Mouse (Mus musculus) limb, embryonic 10.5 days (tissue): ENCODE measurements at regions not wholly inside any gene's neighbourhood (a gene's known extent, or its start where the extent isn't known, plus 50 kb on each side); places are given as distances from the start of the nearest gene placed in this dataset.

Experiments
- DNase-seq: peaks from one replicate; pipeline ENCODE4 v3.0.0-alpha.2; 2017; ENCODE audit warnings: low spot score
- H3K27ac ChIP-seq: fragments of 300-500 bp; sonication (generic); 2 replicates; pipeline ENCODE4 v1.5.1; 2016; ENCODE audit warnings: mild to moderate bottlenecking
- H3K27me3 ChIP-seq: fragments of 300-500 bp; sonication (generic); 2 replicates; pipeline ENCODE4 v1.6.1; 2016; ENCODE audit warnings: low read depth, mild to moderate bottlenecking; ENCODE audit not compliant: poor library complexity, severe bottlenecking
- H3K36me3 ChIP-seq: fragments of 300-500 bp; sonication (generic); 2 replicates; pipeline ENCODE4 v1.6.1; 2016; ENCODE audit warnings: mild to moderate bottlenecking, moderate library complexity
- H3K4me1 ChIP-seq: fragments of 300-500 bp; sonication (generic); 2 replicates; pipeline ENCODE4 v1.6.1; 2016
- H3K4me3 ChIP-seq: fragments of 300-500 bp; sonication (generic); 2 replicates; pipeline ENCODE4 v1.5.1; 2016; ENCODE audit warnings: mild to moderate bottlenecking, moderate library complexity
- H3K9me3 ChIP-seq: fragments of 300-500 bp; sonication (generic); replicated peaks from 2 replicates; pipeline ENCODE4 v1.6.1; 2016; ENCODE audit warnings: mild to moderate bottlenecking
- WGBS: fragments of 180-500 bp; shearing (Covaris S2); methylation state at CpG from one replicate; pipeline ENCODE4 v1.1.7; 2016; 5-methylcytosine and 5-hydroxymethylcytosine counted together

DNA sequence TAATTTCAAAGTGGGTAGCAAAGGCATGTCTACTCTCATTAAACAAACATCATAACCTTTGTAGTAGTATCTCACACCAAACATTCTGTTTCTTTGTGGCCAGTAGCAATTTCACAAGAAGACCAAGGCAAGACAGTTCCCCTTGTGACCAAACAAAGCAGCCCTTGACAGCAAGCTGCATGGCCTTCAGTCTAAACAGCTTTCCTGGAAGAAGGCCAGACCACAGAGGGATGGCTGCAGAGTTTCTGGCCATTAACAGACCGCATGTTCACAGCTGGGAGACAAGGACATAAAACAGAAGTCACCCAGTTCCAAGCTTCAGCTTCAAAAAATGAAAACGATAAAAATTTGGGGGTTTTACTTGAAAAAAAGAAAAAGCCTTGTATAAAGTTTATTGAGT is 1040.0 kb downstream of the Slc16a7 start:
- no peak overlapping the region for H3K4me3 ChIP-seq
- DNase-seq, result no peak

DNA sequence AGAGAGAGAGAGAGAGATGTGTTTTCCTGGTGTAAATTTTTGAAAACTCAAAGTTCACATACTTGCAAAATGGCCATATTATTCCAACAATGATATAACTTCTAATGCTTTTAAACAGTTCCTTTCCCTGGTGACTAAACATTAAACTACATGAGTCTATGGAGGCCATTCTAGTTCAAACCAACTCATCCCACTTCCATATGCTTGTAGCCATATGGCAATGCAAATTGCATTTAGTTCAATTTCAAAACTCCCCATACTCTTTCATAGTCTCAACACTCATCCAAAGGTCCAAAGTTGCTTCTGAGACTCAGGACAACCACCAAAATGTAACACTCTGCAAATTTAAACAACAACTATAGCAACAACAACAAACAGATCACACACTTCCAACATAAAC is 1026.5 kb downstream of the Slc16a7 start:
- Histone ChIP-seq H3K36me3 (no peaks in the 10 kb centered on the region), H3K9me3 (no peaks in the 10 kb centered on the region), H3K4me3 (no peak overlapping the region), H3K4me1 (no peaks in the 10 kb centered on the region), H3K27ac (no peak overlapping the region), H3K27me3 (no peaks in the 10 kb centered on the region)
- no peak for DNase-seq

More for the DNA sequence above, 1040.0 kb downstream of the Slc16a7 start:
- Histone ChIP-seq H3K27me3 (no peaks in the 10 kb centered on the region), H3K36me3 (no peaks in the 10 kb centered on the region), H3K4me1 (no peaks in the 10 kb centered on the region), H3K27ac (no peak overlapping the region), H3K9me3 (no peaks in the 10 kb centered on the region)
- WGBS, result 77% methylated on average over 2 of the region's 2 CpGs

DNA sequence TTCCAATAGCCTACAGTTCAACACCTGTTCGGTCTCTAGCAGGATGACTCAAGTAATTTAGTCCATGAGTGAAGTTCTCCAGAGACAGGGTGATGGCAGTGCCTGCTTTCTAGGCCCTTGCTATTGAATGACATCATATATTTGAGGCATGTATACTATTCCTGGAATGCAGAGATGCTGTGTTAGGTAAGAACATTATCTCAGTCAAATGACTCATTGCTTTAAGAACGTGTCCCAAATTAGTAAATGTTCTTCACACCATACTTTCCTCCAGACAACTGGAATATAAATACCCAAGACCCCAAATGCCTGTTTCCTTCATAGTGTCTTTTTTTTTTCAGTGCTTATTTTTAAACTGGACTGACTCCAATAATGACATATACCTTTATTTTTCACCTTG is 1018.3 kb downstream of the Slc16a7 start:
- no peak for DNase-seq
- H3K4me3 ChIP-seq, result no peak overlapping the region
- no peak overlapping the region for H3K27ac ChIP-seq
- H3K36me3 ChIP-seq, result no peaks in the 10 kb centered on the region
- 84% methylated on average over 2 of the region's 2 CpGs for WGBS
- no peaks in the 10 kb centered on the region for H3K4me1 ChIP-seq
- no peaks in the 10 kb centered on the region for H3K27me3 ChIP-seq
- H3K9me3 ChIP-seq, result no peaks in the 10 kb centered on the region

DNA sequence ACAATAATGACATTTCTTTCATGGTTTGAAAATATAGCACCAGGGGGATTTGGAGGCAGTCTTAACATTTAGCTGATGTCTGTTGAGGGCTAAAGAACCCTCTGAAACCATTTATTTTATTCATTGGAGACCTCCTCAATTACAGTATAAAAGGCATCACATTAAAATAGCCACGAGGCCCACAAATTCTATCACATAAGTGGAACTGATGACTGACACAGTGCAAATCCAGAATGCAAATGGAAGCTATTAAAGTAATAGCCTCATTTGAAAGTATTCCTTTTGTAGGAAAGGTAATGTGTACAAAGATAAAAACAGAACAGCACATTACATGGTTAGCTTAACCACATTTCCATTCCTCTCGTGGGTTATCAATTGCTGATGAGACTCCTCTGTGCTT is 986.6 kb downstream of the Slc16a7 start:
- H3K4me3 ChIP-seq, result no peak overlapping the region
- no peaks in the 10 kb centered on the region for H3K4me1 ChIP-seq
- no peaks in the 10 kb centered on the region for H3K27me3 ChIP-seq
- no peaks in the 10 kb centered on the region for H3K36me3 ChIP-seq
- no peak overlapping the region for H3K27ac ChIP-seq
- no peaks in the 10 kb centered on the region for H3K9me3 ChIP-seq
- no peak for DNase-seq
- 94% methylated on average over 2 of the region's 2 CpGs for WGBS

DNA sequence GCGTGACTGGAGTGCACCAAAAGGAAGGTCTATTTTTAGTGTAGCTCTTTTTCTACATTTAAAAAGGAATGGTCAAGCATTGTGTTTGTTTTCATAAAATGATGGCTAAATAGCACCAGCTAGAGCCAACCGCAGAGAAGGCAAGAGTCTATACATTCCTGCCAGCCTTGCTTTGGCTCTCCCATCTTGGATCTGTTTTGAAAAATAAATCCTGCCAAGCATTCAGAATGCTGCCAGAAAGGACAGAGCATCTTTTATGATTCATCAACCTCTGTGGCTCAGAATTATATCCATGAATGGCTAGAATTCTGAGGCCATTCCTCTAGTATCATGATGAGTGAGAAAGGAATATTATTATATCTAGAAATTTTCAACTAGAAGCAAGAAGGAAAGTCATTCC is 979.6 kb downstream of the Slc16a7 start:
- no peak overlapping the region for H3K27ac ChIP-seq
- no peak for DNase-seq
- H3K4me1 ChIP-seq, result no peaks in the 10 kb centered on the region
- no peak overlapping the region for H3K4me3 ChIP-seq
- WGBS, result 87% methylated on average over 2 of the region's 2 CpGs
- H3K36me3 ChIP-seq, result no peaks in the 10 kb centered on the region
- H3K27me3 ChIP-seq, result no peaks in the 10 kb centered on the region
- no peaks in the 10 kb centered on the region for H3K9me3 ChIP-seq

DNA sequence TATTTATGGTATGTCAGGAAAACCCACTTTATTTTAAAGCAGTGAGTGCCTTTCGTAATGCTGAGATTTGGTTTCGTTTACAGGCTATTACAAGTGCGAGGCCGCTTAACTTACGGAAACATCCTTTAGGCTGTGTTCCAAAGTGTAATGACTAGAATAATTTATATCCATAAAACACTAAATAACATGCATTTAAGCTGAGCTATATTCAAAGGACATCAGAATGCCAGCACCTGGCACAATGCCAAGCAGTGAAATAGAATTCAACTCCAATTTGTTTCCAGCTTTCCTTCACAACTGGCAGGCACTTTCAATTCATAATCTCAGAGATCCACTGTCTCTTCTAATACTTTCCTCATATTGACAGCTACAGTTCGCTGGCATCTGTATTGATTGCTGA is 972.7 kb downstream of the Slc16a7 start:
- Histone ChIP-seq H3K4me1 (no peaks in the 10 kb centered on the region), H3K27me3 (no peaks in the 10 kb centered on the region), H3K9me3 (no peaks in the 10 kb centered on the region), H3K4me3 (no peak overlapping the region), H3K27ac (no peak overlapping the region), H3K36me3 (no peaks in the 10 kb centered on the region)
- no peak for DNase-seq
- WGBS, result 94% methylated on average over 6 of the region's 6 CpGs

DNA sequence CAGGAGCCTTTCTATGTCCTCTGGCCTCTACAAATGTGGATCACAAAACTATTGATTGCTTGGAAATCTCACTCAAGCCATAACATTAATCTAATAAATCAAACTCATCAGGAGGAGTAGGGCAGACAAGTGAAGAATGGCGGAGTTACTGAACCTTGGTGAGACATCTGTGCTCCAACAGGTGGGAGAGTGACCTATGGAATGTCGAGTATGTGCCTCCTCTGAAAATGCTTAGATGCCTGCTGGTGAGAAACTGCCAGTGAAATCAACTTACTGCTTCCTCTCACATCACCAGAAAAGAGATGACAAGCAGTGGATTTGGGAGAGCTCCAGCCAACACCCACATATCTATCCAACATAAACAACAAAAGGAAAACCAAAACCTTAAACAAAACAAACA is 965.8 kb downstream of the Slc16a7 start:
- Histone ChIP-seq H3K27me3 (no peaks in the 10 kb centered on the region), H3K27ac (no peak overlapping the region), H3K9me3 (no peaks in the 10 kb centered on the region), H3K4me1 (no peaks in the 10 kb centered on the region), H3K36me3 (no peaks in the 10 kb centered on the region), H3K4me3 (no peak overlapping the region)
- no peak for DNase-seq
- 55% methylated on average over 2 of the region's 2 CpGs for WGBS
